Mouse (Mus musculus): ENCODE data around the gene Sox8. TPM values are rescaled to one million over a fixed set of nuclear protein-coding genes. Genes with fewer than 3 reads are reported as not detected.

The Sox8 gene
- total RNA-seq, 2 experiments from 2014 or later: 55.1 to 57.5 TPM

GRCm38 (mm10) chr17:25579332-25580047 is 9.0 kb upstream of the Sox8 start:
- DNase-seq: no peak

GRCm38 (mm10) chr17:25578920-25579319 is 8.4 kb upstream of the Sox8 start, which contains the start of gene Lmf1:
TSS of gene Lmf1 (plus strand) at chr17:25579085.
- peak; percentile 94 to 96 for DNase-seq

GRCm38 (mm10) chr17:25577702-25578101 is 7.2 kb upstream of the Sox8 start:
- no peak for DNase-seq

- DNase-seq: no peak
Observed at GRCm38 (mm10) chr17:25577263-25577662, 6.8 kb upstream of the Sox8 start.

- DNase-seq: no peak
Observed at GRCm38 (mm10) chr17:25576034-25576433, 5.5 kb upstream of the Sox8 start.

- DNase-seq: peak; percentile 57 to 63
Observed at GRCm38 (mm10) chr17:25575208-25575971, 4.9 kb upstream of the Sox8 start.

- no peak for DNase-seq
Observed at GRCm38 (mm10) chr17:25571453-25571820, 951 bp upstream of the Sox8 start.

GRCm38 (mm10) chr17:25569833-25570647 is 446 bp downstream of the Sox8 start:
- DNase-seq: peak in 1 of 2 experiments; percentile 37

GRCm38 (mm10) chr17:25568880-25569279 is 1.6 kb downstream of the Sox8 start:
- DNase-seq: peak; percentile 38 to 40

- peak; percentile 61 to 66 for DNase-seq
Observed at GRCm38 (mm10) chr17:25568206-25568605, 2.3 kb downstream of the Sox8 start.

- peak; percentile 77 to 82 for DNase-seq
Observed at GRCm38 (mm10) chr17:25567745-25568144, 2.7 kb downstream of the Sox8 start.

GRCm38 (mm10) chr17:25567261-25567660 is 3.2 kb downstream of the Sox8 start:
- DNase-seq: peak; percentile 42 to 43

- no peak for DNase-seq
Observed at GRCm38 (mm10) chr17:25565860-25566600, 4.5 kb downstream of the Sox8 start.

- DNase-seq: peak; percentile 45 to 54
Observed at GRCm38 (mm10) chr17:25565244-25565643, 5.2 kb downstream of the Sox8 start.

GRCm38 (mm10) chr17:25564481-25564880 is 6.0 kb downstream of the Sox8 start:
- peak in 1 of 2 experiments; percentile 52 for DNase-seq

GRCm38 (mm10) chr17:25561223-25562028 is 9.1 kb downstream of the Sox8 start:
- DNase-seq: peak; percentile 63 to 76

- no peak for DNase-seq
Observed at GRCm38 (mm10) chr17:25560554-25561222, 9.8 kb downstream of the Sox8 start.

- DNase-seq: no peak
Observed at GRCm38 (mm10) chr17:25559634-25560033, 10.9 kb downstream of the Sox8 start.

GRCm38 (mm10) chr17:25556630-25557354 is 13.7 kb downstream of the Sox8 start:
- peak in 1 of 2 experiments; percentile 83 for DNase-seq
